Mouse (Mus musculus): ENCODE measurements at regions not wholly inside any gene's neighbourhood (a gene's known extent, or its start where the extent isn't known, plus 50 kb on each side); places are given as distances from the start of the nearest gene placed in this dataset.

GRCm38 (mm10) chr2:117017921-117018651 lies 103.1 kb upstream of the Spred1 start:
- no peak overlapping the region for H3K4me3 ChIP-seq
- peaks cover 27% of the 10 kb centered on the region for H3K4me1 ChIP-seq
- H3K27me3 ChIP-seq (ENCODE audit: low read depth, poor library complexity, severe bottlenecking): no peaks in the 10 kb centered on the region
- no peaks in the 10 kb centered on the region for H3K9me3 ChIP-seq (replicated peaks)
- H3K36me3 ChIP-seq: no peaks in the 10 kb centered on the region
- WGBS: 35% methylated on average over 12 of the region's 12 CpGs
- peak; percentile 46 for DNase-seq (ENCODE audit: low spot score)
- peak overlapping the region; percentile 67 for H3K27ac ChIP-seq (replicated peaks)

- Histone ChIP-seq H3K27me3 (ENCODE audit: low read depth, poor library complexity, severe bottlenecking) (no peaks in the 10 kb centered on the region), H3K4me1 (peaks cover 27% of the 10 kb centered on the region), H3K9me3 (replicated peaks) (no peaks in the 10 kb centered on the region), H3K4me3 (no peak overlapping the region), H3K36me3 (no peaks in the 10 kb centered on the region), H3K27ac (replicated peaks) (peak overlapping the region; percentile 67)
- WGBS: 19% methylated on average over 6 of the region's 6 CpGs
- peak; percentile 63 for DNase-seq (ENCODE audit: low spot score)
Measured at GRCm38 (mm10) chr2:117018917-117019538, 102.1 kb upstream of the Spred1 start.

DNA sequence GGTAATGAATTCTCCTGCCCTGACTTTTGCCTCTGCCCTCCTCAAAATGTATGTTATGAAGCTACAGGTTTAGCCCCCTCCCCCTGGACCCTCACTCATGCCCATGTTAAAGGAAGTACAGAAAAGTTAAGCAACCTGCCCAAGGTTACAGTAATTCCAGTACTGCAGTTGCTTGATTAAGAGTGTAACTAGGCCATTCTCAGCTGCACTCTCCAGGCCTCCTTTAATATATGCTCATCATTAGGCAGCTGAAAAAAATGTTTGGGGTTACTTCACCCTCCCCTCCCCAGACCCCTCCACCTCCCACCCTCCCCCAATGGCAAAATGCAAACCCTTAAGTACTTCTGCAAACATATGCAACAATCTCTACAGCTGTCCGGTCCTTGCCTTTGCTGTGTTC lies 101.6 kb upstream of the Spred1 start:
- no peaks in the 10 kb centered on the region for H3K9me3 ChIP-seq (replicated peaks)
- H3K4me1 ChIP-seq: peaks cover 27% of the 10 kb centered on the region
- no peak for DNase-seq (ENCODE audit: low spot score)
- no peaks in the 10 kb centered on the region for H3K36me3 ChIP-seq
- H3K27ac ChIP-seq (replicated peaks): peak overlapping the region; percentile 67
- H3K27me3 ChIP-seq (ENCODE audit: low read depth, poor library complexity, severe bottlenecking): no peaks in the 10 kb centered on the region
- 61% methylated on average over 1 of the region's 1 CpGs for WGBS
- H3K4me3 ChIP-seq: no peak overlapping the region

- Histone ChIP-seq H3K9me3 (replicated peaks) (no peaks in the 10 kb centered on the region), H3K4me1 (peaks cover 27% of the 10 kb centered on the region), H3K27me3 (ENCODE audit: low read depth, poor library complexity, severe bottlenecking) (no peaks in the 10 kb centered on the region), H3K4me3 (no peak overlapping the region), H3K36me3 (no peaks in the 10 kb centered on the region), H3K27ac (replicated peaks) (no peak overlapping the region)
- no peak for DNase-seq (ENCODE audit: low spot score)
- 77% methylated on average over 6 of the region's 6 CpGs for WGBS
Measured at GRCm38 (mm10) chr2:117021787-117022186, 99.4 kb upstream of the Spred1 start.

DNA sequence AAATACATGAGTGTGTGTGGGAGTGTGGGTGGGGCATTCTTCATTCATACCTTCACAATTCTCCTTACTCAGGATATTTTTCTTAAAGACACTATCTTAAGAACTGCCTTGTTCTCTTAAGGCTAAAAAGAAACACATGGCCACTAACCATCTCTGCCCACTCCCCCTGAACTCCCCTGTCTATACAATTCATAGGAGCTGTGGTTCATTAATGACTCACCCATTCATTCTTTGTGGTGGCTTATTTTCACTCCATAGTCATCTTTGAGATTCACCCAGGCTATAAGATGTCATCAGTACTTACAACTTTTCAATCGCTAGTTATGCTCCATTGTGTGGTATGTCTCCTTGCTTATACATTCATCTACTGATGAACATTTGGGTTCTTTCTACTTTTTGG lies 97.7 kb upstream of the Spred1 start:
- Histone ChIP-seq H3K27ac (replicated peaks) (no peak overlapping the region), H3K27me3 (ENCODE audit: low read depth, poor library complexity, severe bottlenecking) (no peaks in the 10 kb centered on the region), H3K36me3 (no peaks in the 10 kb centered on the region), H3K4me3 (no peak overlapping the region), H3K4me1 (peaks cover 16% of the 10 kb centered on the region), H3K9me3 (replicated peaks) (no peaks in the 10 kb centered on the region)
- DNase-seq (ENCODE audit: low spot score): no peak
- 88% methylated on average over 1 of the region's 1 CpGs for WGBS

DNA sequence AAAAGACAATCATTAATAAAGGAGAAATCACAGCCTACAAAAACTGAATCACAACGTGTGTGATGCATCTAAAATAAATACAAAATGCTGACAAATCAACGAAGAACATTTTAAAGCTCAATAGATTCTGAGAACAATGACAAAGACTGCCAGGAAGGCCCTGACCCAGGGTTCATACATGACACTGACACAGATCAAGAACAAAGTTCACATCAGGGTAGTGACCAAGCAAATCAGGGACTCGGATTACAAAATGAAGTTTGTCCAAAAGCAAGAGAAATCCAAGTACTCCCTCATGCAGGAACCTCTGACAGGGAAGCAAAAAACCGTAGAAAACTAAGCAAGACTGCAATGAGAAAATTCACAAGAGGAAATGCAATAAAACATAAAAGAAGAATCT lies 94.1 kb upstream of the Spred1 start:
- H3K4me1 ChIP-seq: peaks cover 7% of the 10 kb centered on the region
- H3K27ac ChIP-seq (replicated peaks): no peak overlapping the region
- no peaks in the 10 kb centered on the region for H3K27me3 ChIP-seq (ENCODE audit: low read depth, poor library complexity, severe bottlenecking)
- no peak overlapping the region for H3K4me3 ChIP-seq
- H3K9me3 ChIP-seq (replicated peaks): no peaks in the 10 kb centered on the region
- H3K36me3 ChIP-seq: no peaks in the 10 kb centered on the region
- DNase-seq (ENCODE audit: low spot score): no peak
- 71% methylated on average over 4 of the region's 4 CpGs for WGBS

- Histone ChIP-seq H3K4me3 (no peak overlapping the region), H3K36me3 (no peaks in the 10 kb centered on the region), H3K9me3 (replicated peaks) (no peaks in the 10 kb centered on the region), H3K4me1 (peaks cover 7% of the 10 kb centered on the region), H3K27me3 (ENCODE audit: low read depth, poor library complexity, severe bottlenecking) (no peaks in the 10 kb centered on the region), H3K27ac (replicated peaks) (no peak overlapping the region)
- DNase-seq (ENCODE audit: low spot score): no peak
- WGBS: 64% methylated on average over 6 of the region's 6 CpGs
Measured at GRCm38 (mm10) chr2:117028771-117029170, 92.4 kb upstream of the Spred1 start.

GRCm38 (mm10) chr2:117036197-117036872 lies 84.8 kb upstream of the Spred1 start:
- no peak for DNase-seq (ENCODE audit: low spot score)
- Histone ChIP-seq H3K36me3 (no peaks in the 10 kb centered on the region), H3K27ac (replicated peaks) (no peak overlapping the region), H3K9me3 (replicated peaks) (no peaks in the 10 kb centered on the region), H3K4me3 (no peak overlapping the region), H3K4me1 (peaks cover 21% of the 10 kb centered on the region), H3K27me3 (ENCODE audit: low read depth, poor library complexity, severe bottlenecking) (no peaks in the 10 kb centered on the region)
- WGBS: 85% methylated on average over 8 of the region's 8 CpGs

DNA sequence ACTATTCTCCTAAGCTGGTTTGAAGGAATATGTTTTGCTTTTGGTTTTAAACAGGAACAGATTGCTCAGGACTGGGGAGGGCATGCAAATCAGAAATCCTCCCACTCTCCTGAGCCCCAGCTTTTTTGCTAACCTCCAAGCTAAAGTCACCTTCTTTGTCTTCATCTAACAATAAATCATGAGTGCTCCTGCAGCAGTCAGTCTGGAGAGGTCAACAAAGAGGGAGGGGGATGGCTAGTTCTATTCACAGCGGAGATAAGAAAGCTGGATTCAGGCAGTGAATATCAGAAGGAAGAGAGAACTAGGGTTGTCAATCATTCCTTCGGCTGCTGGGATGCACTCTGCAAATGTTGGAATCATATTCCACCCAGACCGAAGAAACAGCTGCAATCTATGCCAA lies 81.0 kb upstream of the Spred1 start:
- peaks cover 21% of the 10 kb centered on the region for H3K4me1 ChIP-seq
- H3K36me3 ChIP-seq: no peaks in the 10 kb centered on the region
- no peaks in the 10 kb centered on the region for H3K27me3 ChIP-seq (ENCODE audit: low read depth, poor library complexity, severe bottlenecking)
- DNase-seq (ENCODE audit: low spot score): no peak
- WGBS: 43% methylated on average over 3 of the region's 3 CpGs
- H3K4me3 ChIP-seq: no peak overlapping the region
- peak overlapping the region; percentile 55; the same call in 1 of the 2 replicates for H3K27ac ChIP-seq (replicated peaks)
- no peaks in the 10 kb centered on the region for H3K9me3 ChIP-seq (replicated peaks)

DNA sequence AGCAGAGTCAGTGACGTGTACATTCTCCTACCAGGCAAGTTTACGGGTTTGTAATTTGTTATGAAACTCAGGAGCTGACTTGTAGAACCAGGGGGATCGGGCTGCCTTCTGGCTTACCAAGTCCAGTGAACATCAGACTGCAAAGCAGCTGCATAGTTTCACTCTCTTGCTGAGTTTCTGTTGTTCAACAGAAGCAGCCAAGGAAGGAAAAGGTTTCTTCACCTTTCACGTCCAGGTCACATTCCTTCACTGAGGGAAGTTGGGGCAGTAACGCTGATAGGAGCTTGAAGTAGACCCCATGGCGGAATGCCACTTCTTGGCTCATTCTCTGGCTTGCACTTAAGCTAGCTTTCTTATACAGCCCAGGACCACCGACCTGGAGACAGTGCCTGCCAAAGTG lies 77.3 kb upstream of the Spred1 start:
- DNase-seq (ENCODE audit: low spot score): no peak
- H3K36me3 ChIP-seq: no peaks in the 10 kb centered on the region
- 80% methylated on average over 7 of the region's 7 CpGs for WGBS
- H3K27ac ChIP-seq (replicated peaks): no peak overlapping the region
- no peaks in the 10 kb centered on the region for H3K9me3 ChIP-seq (replicated peaks)
- H3K4me1 ChIP-seq: peaks cover 21% of the 10 kb centered on the region
- no peaks in the 10 kb centered on the region for H3K27me3 ChIP-seq (ENCODE audit: low read depth, poor library complexity, severe bottlenecking)
- no peak overlapping the region for H3K4me3 ChIP-seq

DNA sequence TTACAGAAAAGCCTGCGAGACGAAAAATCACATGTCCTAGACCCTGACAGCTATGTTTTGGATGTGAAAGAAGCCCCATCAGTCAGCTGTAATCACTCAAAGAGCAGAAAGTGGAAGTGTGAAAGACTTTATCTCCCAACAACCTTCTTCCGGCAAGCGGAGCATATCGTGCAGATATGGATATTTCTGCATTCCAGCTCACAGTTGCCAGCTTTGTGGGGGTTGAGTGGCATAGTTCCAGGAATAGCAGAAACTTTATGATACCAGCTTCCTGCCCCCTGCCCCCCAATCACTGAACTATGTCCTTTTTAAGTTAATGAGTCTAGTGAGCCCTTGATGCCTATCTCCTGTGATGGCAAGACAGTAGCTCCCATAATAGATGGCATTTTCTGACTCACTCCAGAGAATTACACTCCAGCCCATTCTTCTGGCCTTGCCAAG lies 72.9 kb upstream of the Spred1 start:
- Histone ChIP-seq H3K4me1 (no peaks in the 10 kb centered on the region), H3K9me3 (replicated peaks) (peaks cover 6% of the 10 kb centered on the region; the same call in 1 of the 2 replicates), H3K27me3 (ENCODE audit: low read depth, poor library complexity, severe bottlenecking) (no peaks in the 10 kb centered on the region), H3K4me3 (no peak overlapping the region), H3K36me3 (no peaks in the 10 kb centered on the region), H3K27ac (replicated peaks) (no peak overlapping the region)
- 95% methylated on average over 5 of the region's 5 CpGs for WGBS
- DNase-seq (ENCODE audit: low spot score): no peak

DNA sequence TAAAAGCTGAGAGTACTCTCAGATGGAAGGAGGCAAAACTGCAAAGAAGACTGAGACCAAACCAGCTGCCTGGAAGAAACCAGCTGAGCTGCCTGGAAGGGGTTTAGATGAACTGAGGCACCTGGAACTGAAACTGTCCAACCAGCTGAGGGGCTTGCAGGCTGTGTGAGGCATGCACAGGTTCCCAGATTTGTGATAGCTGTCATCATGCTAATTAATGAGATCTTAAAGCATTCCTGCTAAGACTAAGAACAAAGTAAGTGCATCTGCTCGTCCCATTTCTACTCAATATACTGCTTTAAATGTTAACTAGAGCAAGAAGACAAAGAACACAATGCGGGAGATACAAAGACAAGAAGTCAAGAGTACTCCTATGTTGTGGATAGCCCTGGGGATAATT lies 71.1 kb upstream of the Spred1 start:
- Histone ChIP-seq H3K27ac (replicated peaks) (no peak overlapping the region), H3K4me3 (no peak overlapping the region), H3K9me3 (replicated peaks) (peaks cover 7% of the 10 kb centered on the region; the same call in 1 of the 2 replicates), H3K36me3 (no peaks in the 10 kb centered on the region), H3K4me1 (no peaks in the 10 kb centered on the region), H3K27me3 (ENCODE audit: low read depth, poor library complexity, severe bottlenecking) (no peaks in the 10 kb centered on the region)
- DNase-seq (ENCODE audit: low spot score): no peak
- WGBS: 80% methylated on average over 2 of the region's 2 CpGs

GRCm38 (mm10) chr2:117064126-117064525 lies 57.0 kb upstream of the Spred1 start:
- Histone ChIP-seq H3K27me3 (ENCODE audit: low read depth, poor library complexity, severe bottlenecking) (no peaks in the 10 kb centered on the region), H3K9me3 (replicated peaks) (no peaks in the 10 kb centered on the region), H3K4me3 (no peak overlapping the region), H3K27ac (replicated peaks) (0 out of 2 replicates have a peak overlapping the region, but pooled peaks have one; percentile 0), H3K4me1 (no peaks in the 10 kb centered on the region), H3K36me3 (no peaks in the 10 kb centered on the region)
- 88% methylated on average over 2 of the region's 2 CpGs for WGBS
- no peak for DNase-seq (ENCODE audit: low spot score)
